Mouse (Mus musculus) adrenal gland, adult 18-20 months (tissue): ENCODE results near the gene Usp6nl. TPM values are rescaled to one million over a fixed set of nuclear protein-coding genes. Genes with fewer than 3 reads are reported as not detected.

Source experiments
- DNase-seq, 2 experiments: peaks; one replicate each; pipeline ENCODE4 v3.0.0; 2021 to 2022; ENCODE audit warnings: low spot score in 2 of 2
- total RNA-seq, 2 experiments: library from RNA; stranded (reverse); gene quantifications; 1 replicate in 1 of 2; 2 replicates in 1 of 2; pipeline ENCODE4 v1.2.3; 2021

Gene Usp6nl
- total RNA-seq, 2 experiments from 2014 or later = 20.0 to 41.5 TPM

GRCm38 (mm10) chr2:6366973-6367372 is 44.5 kb downstream of the Usp6nl start:
- DNase-seq = no peak

GRCm38 (mm10) chr2:6367497-6367896 is 45.0 kb downstream of the Usp6nl start:
- no peak for DNase-seq

GRCm38 (mm10) chr2:6374216-6374615 is 51.7 kb downstream of the Usp6nl start:
- DNase-seq = no peak

- no peak for DNase-seq
Measured at GRCm38 (mm10) chr2:6376071-6376470, 53.6 kb downstream of the Usp6nl start.

- DNase-seq = no peak
Measured at GRCm38 (mm10) chr2:6376941-6377340, 54.5 kb downstream of the Usp6nl start.

- DNase-seq = no peak
Measured at GRCm38 (mm10) chr2:6378590-6379205, 56.2 kb downstream of the Usp6nl start.

GRCm38 (mm10) chr2:6379731-6380212 is 57.3 kb downstream of the Usp6nl start:
- no peak for DNase-seq

- DNase-seq = no peak
Measured at GRCm38 (mm10) chr2:6380401-6380800, 57.9 kb downstream of the Usp6nl start.

- no peak for DNase-seq
Measured at GRCm38 (mm10) chr2:6384407-6385146, 62.1 kb downstream of the Usp6nl start.

- no peak for DNase-seq
Measured at GRCm38 (mm10) chr2:6389162-6389561, 66.7 kb downstream of the Usp6nl start.

GRCm38 (mm10) chr2:6391261-6391660 is 68.8 kb downstream of the Usp6nl start:
- no peak for DNase-seq

GRCm38 (mm10) chr2:6391940-6392339 is 69.5 kb downstream of the Usp6nl start:
- DNase-seq = no peak

- DNase-seq = no peak
Measured at GRCm38 (mm10) chr2:6395851-6396625, 73.6 kb downstream of the Usp6nl start.

GRCm38 (mm10) chr2:6396626-6397146 is 74.2 kb downstream of the Usp6nl start:
- no peak for DNase-seq

- no peak for DNase-seq
Measured at GRCm38 (mm10) chr2:6397166-6397565, 74.7 kb downstream of the Usp6nl start.

GRCm38 (mm10) chr2:6398826-6399225 is 76.4 kb downstream of the Usp6nl start:
- DNase-seq = no peak

GRCm38 (mm10) chr2:6401039-6401438 is 78.6 kb downstream of the Usp6nl start:
- no peak for DNase-seq

GRCm38 (mm10) chr2:6403375-6403774 is 80.9 kb downstream of the Usp6nl start:
- DNase-seq = no peak

- no peak for DNase-seq
Measured at GRCm38 (mm10) chr2:6403991-6404390, 81.5 kb downstream of the Usp6nl start.

GRCm38 (mm10) chr2:6404627-6405026 is 82.2 kb downstream of the Usp6nl start:
- no peak for DNase-seq
